Mouse (Mus musculus) lung, postnatal 0 days (tissue): ENCODE measurements around the gene Tcf7l2.

Experiments used
- CTCF ChIP-seq: IDR thresholded peaks from 2 replicates; pipeline ENCODE4 v1.5.1; 2016; ENCODE audit warnings: antibody characterized with exemption, mild to moderate bottlenecking
- EP300 ChIP-seq: IDR thresholded peaks from 2 replicates; pipeline ENCODE4 v1.6.1; 2016; ENCODE audit warnings: antibody characterized with exemption, mild to moderate bottlenecking, control low read depth

GRCm38 (mm10) chr19:55964421-55964820, 222.8 kb downstream of the Tcf7l2 start:
- no peak for TF ChIP-seq EP300
- no peak for TF ChIP-seq CTCF
